Mouse (Mus musculus) ES-E14 (cell line): ENCODE measurements around the gene Vmn1r13.

Experiments
- CHD2 ChIP-seq: IDR thresholded peaks from 2 replicates; pipeline ENCODE4 v1.6.1; 2014; ENCODE audit warnings: mild to moderate bottlenecking, low read depth, low read length, inconsistent platforms
- HCFC1 ChIP-seq: IDR thresholded peaks from 2 replicates; pipeline ENCODE4 v1.6.1; 2012; ENCODE audit warnings: low read length, inconsistent platforms, borderline replicate concordance; ENCODE audit not compliant: insufficient read depth
- MAFK ChIP-seq: IDR thresholded peaks from 2 replicates; pipeline ENCODE4 v1.6.1; 2014; ENCODE audit warnings: mild to moderate bottlenecking, low read depth, low read length, inconsistent platforms; ENCODE audit not compliant: insufficient read depth
- ZNF384 ChIP-seq: IDR thresholded peaks from 2 replicates; pipeline ENCODE4 v1.6.1; 2012; ENCODE audit warnings: low read depth, low read length, inconsistent platforms

GRCm38 (mm10) chr6:57260990-57261389 is 57.9 kb downstream of the Vmn1r13 start:
- TF ChIP-seq CHD2 (no peak), MAFK (no peak), ZNF384 (no peak), HCFC1 (no peak)
